In the genomic region with DNA sequence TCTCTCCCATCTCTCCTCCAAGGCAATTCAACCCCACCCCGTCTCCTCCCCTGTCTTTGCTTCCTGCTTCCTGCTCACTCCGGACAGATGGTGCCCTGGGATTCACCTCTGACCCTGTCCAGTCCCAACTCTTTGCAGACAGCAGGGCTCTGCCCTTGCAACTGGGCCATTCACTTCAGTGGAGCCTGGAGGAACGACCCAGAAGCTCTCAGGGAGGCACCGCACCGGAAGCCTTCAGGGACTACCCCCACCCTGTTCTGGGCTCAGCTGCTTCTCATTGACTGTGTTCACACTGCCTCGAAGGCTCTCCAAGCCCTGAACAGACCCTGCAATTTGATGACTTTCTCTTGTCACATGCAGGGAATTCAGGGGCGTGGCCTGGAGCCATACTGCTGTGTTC, we compare ENCODE assay signal across 12 mouse cellular contexts.
DNase-seq lines count a peak whose midpoint lies in the region; ATAC-seq and TF ChIP-seq lines count a peak whose summit lies in the region.
"Had no signal": no experiment of that assay in that cellular context is flagged by ENCODE, and none has a peak within 500 bp of the region (broad histone marks: within the 10 kb centered on the region; RNA-seq: fewer than 3 reads in every experiment).

No protein-coding gene starts in this region.

- H3K9me3 ChIP-seq in forebrain, embryonic 16.5 days (ENCODE audit: control insufficient read depth, low read length) = no peaks in the 10 kb centered on the region
- no peaks in the 10 kb centered on the region for H3K9me3 ChIP-seq in forebrain, embryonic 15.5 days
- H3K9me3 ChIP-seq in ES-E14 (ENCODE audit: control insufficient read depth, insufficient read depth, low read depth, low read length) = no peaks in the 10 kb centered on the region
- H3K9me3 ChIP-seq in embryonic facial prominence, embryonic 11.5 days (replicated peaks; ENCODE audit: control insufficient read depth, low read length) = no peaks in the 10 kb centered on the region
- no peaks in the 10 kb centered on the region for H3K9me3 ChIP-seq in limb, embryonic 10.5 days (replicated peaks)
- no peaks in the 10 kb centered on the region for H3K9me3 ChIP-seq in liver, embryonic 11.5 days (ENCODE audit: control insufficient read depth, low read length)
- H3K9me3 ChIP-seq: hindbrain, embryonic 15.5 days; lung, embryonic 15.5 days had no signal

- no peak overlapping the region for H3K27ac ChIP-seq in forebrain, embryonic 16.5 days (ENCODE audit: low read length)
- H3K27ac ChIP-seq in forebrain, embryonic 15.5 days (replicated peaks) = no peak overlapping the region
- H3K27ac ChIP-seq in ES-E14 (ENCODE audit: insufficient read depth, low read depth, low read length, poor library complexity, severe bottlenecking) = no peak overlapping the region
- H3K27ac ChIP-seq in embryonic facial prominence, embryonic 11.5 days (replicated peaks; ENCODE audit: low read depth, low read length) = no peak overlapping the region
- H3K27ac ChIP-seq in limb, embryonic 10.5 days = no peak overlapping the region
- no peak overlapping the region for H3K27ac ChIP-seq in liver, embryonic 11.5 days (ENCODE audit: low read depth, low read length)
- H3K27ac ChIP-seq: hindbrain, embryonic 15.5 days; lung, embryonic 15.5 days had no signal

- 0 out of 2 replicates have a peak, but pooled peaks have one; percentile 15 for ATAC-seq in forebrain, embryonic 16.5 days
- ATAC-seq in forebrain, embryonic 15.5 days (replicated peaks) = no peak
- no peak for ATAC-seq in embryonic facial prominence, embryonic 11.5 days (replicated peaks; ENCODE audit: insufficient number of reproducible peaks, low FRiP score, low TSS enrichment, low read depth)
- no peak; the same call in 1 of the 2 replicates for ATAC-seq in liver, embryonic 11.5 days (replicated peaks; ENCODE audit: low FRiP score)

- 64% methylated on average over 7 of the region's 7 CpGs for WGBS in forebrain, embryonic 16.5 days
- 53% methylated on average over 7 of the region's 7 CpGs for WGBS in forebrain, embryonic 15.5 days
- 23% methylated on average over 7 of the region's 7 CpGs for WGBS in embryonic facial prominence, embryonic 11.5 days
- WGBS in limb, embryonic 10.5 days = 9% methylated on average over 7 of the region's 7 CpGs
- 28% methylated on average over 7 of the region's 7 CpGs for WGBS in liver, embryonic 11.5 days

- in situ Hi-C loops in ES-E14 (cut with MboI; ENCODE audit: low sequenced_read_pairs in 2 of 2, unreplicated experiment in 2 of 2) = no loop called here

- H3K4me1 ChIP-seq in forebrain, embryonic 16.5 days (replicated peaks; ENCODE audit: control insufficient read depth, insufficient read depth, low read length) = peaks cover 28% of the 10 kb centered on the region
- peaks cover 38% of the 10 kb centered on the region for H3K4me1 ChIP-seq in forebrain, embryonic 15.5 days
- peaks cover 5 to 10% of the 10 kb centered on the region in 2 experiments for H3K4me1 ChIP-seq in ES-E14 (ENCODE audit: control insufficient read depth in 2 of 2, insufficient read depth in 2 of 2, low read length in 2 of 2, poor library complexity in 1 of 2)
- H3K4me1 ChIP-seq in embryonic facial prominence, embryonic 11.5 days (ENCODE audit: control insufficient read depth, insufficient read depth, low read length) = no peaks in the 10 kb centered on the region
- peaks cover 16% of the 10 kb centered on the region for H3K4me1 ChIP-seq in limb, embryonic 10.5 days
- H3K4me1 ChIP-seq in liver, embryonic 11.5 days (replicated peaks; ENCODE audit: control insufficient read depth, insufficient read depth, low read length) = no peaks in the 10 kb centered on the region
- H3K4me1 ChIP-seq: lung, embryonic 15.5 days had no signal

- H3K27me3 ChIP-seq in forebrain, embryonic 16.5 days (replicated peaks; ENCODE audit: control insufficient read depth, insufficient read depth, low read length) = no peaks in the 10 kb centered on the region
- no peaks in the 10 kb centered on the region for H3K27me3 ChIP-seq in forebrain, embryonic 15.5 days
- no peaks in the 10 kb centered on the region for H3K27me3 ChIP-seq in embryonic facial prominence, embryonic 11.5 days (ENCODE audit: control insufficient read depth, insufficient read depth, low read length)
- no peaks in the 10 kb centered on the region for H3K27me3 ChIP-seq in limb, embryonic 10.5 days (ENCODE audit: low read depth, poor library complexity, severe bottlenecking)
- H3K27me3 ChIP-seq in liver, embryonic 11.5 days (replicated peaks; ENCODE audit: control insufficient read depth, insufficient read depth, low read length) = no peaks in the 10 kb centered on the region
- H3K27me3 ChIP-seq: hindbrain, embryonic 15.5 days; lung, embryonic 15.5 days had no signal

- H3K36me3 ChIP-seq in forebrain, embryonic 16.5 days (ENCODE audit: control insufficient read depth, insufficient read depth) = no peaks in the 10 kb centered on the region
- H3K36me3 ChIP-seq in forebrain, embryonic 15.5 days = no peaks in the 10 kb centered on the region
- no peaks in the 10 kb centered on the region for H3K36me3 ChIP-seq in ES-E14 (ENCODE audit: control insufficient read depth, insufficient read depth, low read length, poor library complexity, severe bottlenecking)
- H3K36me3 ChIP-seq in embryonic facial prominence, embryonic 11.5 days (replicated peaks; ENCODE audit: control insufficient read depth, insufficient read depth, low read depth, low read length) = no peaks in the 10 kb centered on the region
- H3K36me3 ChIP-seq in limb, embryonic 10.5 days = no peaks in the 10 kb centered on the region
- no peaks in the 10 kb centered on the region for H3K36me3 ChIP-seq in liver, embryonic 11.5 days (ENCODE audit: control insufficient read depth, insufficient read depth, low read length)
- H3K36me3 ChIP-seq: hindbrain, embryonic 15.5 days; lung, embryonic 15.5 days had no signal

- DNase-seq in ES-E14 (ENCODE audit: low read depth, low spot score) = peak; percentile 34
- peak; percentile 23 for DNase-seq in embryonic facial prominence, embryonic 11.5 days (ENCODE audit: low spot score)
- DNase-seq in limb, embryonic 10.5 days (ENCODE audit: low spot score) = peak; percentile 41
- DNase-seq in thymus, adult 18-20 months = no peak
- no peak for DNase-seq in gastrocnemius, adult 8-10 months (ENCODE audit: low spot score in 2 of 2)
- no peak for DNase-seq in liver, embryonic 11.5 days (ENCODE audit: low spot score)
- DNase-seq: B cell, adult 2 months; cerebellum, adult 11 months had no signal

- no peak overlapping the region for H3K4me2 ChIP-seq in forebrain, embryonic 16.5 days (ENCODE audit: low read length)
- no peak overlapping the region for H3K4me2 ChIP-seq in forebrain, embryonic 15.5 days (replicated peaks)
- H3K4me2 ChIP-seq in embryonic facial prominence, embryonic 11.5 days (ENCODE audit: low read depth, low read length) = no peak overlapping the region
- no peak overlapping the region for H3K4me2 ChIP-seq in liver, embryonic 11.5 days
- H3K4me2 ChIP-seq: hindbrain, embryonic 15.5 days; lung, embryonic 15.5 days had no signal

- H3K4me3 ChIP-seq in forebrain, embryonic 16.5 days (replicated peaks; ENCODE audit: low read length) = no peak overlapping the region
- H3K4me3 ChIP-seq in forebrain, embryonic 15.5 days = no peak overlapping the region
- no peak overlapping the region for H3K4me3 ChIP-seq in ES-E14 (ENCODE audit: insufficient read depth in 1 of 2, low read depth in 1 of 2, low read length in 2 of 2, poor library complexity in 1 of 2, severe bottlenecking in 1 of 2)
- H3K4me3 ChIP-seq in embryonic facial prominence, embryonic 11.5 days (ENCODE audit: low read depth, low read length) = no peak overlapping the region
- H3K4me3 ChIP-seq in limb, embryonic 10.5 days = no peak overlapping the region
- H3K4me3 ChIP-seq in liver, embryonic 11.5 days (ENCODE audit: low read depth, low read length) = no peak overlapping the region
- H3K4me3 ChIP-seq: hindbrain, embryonic 15.5 days; lung, embryonic 15.5 days had no signal

- no peak overlapping the region for H3K9ac ChIP-seq in forebrain, embryonic 16.5 days (replicated peaks; ENCODE audit: low read depth, low read length)
- no peak overlapping the region for H3K9ac ChIP-seq in forebrain, embryonic 15.5 days (replicated peaks)
- no peak overlapping the region for H3K9ac ChIP-seq in ES-E14 (ENCODE audit: insufficient read depth, low read depth, low read length, poor library complexity, severe bottlenecking)
- no peak overlapping the region for H3K9ac ChIP-seq in embryonic facial prominence, embryonic 11.5 days (replicated peaks; ENCODE audit: low read length)
- H3K9ac ChIP-seq in liver, embryonic 11.5 days (ENCODE audit: low read depth, low read length) = no peak overlapping the region
- H3K9ac ChIP-seq: hindbrain, embryonic 15.5 days; lung, embryonic 15.5 days had no signal

TF ChIP-seq in ES-E14, 5 proteins besides CTCF, POLR2A, EP300 and RAD21:
- TF ChIP-seq ZNF384 (IDR thresholded peaks at IDR 0.05; ENCODE audit: low read depth, low read length) = no peak
- TF ChIP-seq CHD2 (IDR thresholded peaks at IDR 0.05; ENCODE audit: low read depth, low read length) = no peak
- no peak for TF ChIP-seq ZC3H11A (IDR thresholded peaks at IDR 0.05; ENCODE audit: borderline replicate concordance, low read depth, low read length)
- TF ChIP-seq HCFC1 (IDR thresholded peaks at IDR 0.05; ENCODE audit: borderline replicate concordance, insufficient read depth, low read length) = no peak
- TF ChIP-seq MAFK (IDR thresholded peaks at IDR 0.05; ENCODE audit: insufficient read depth, low read depth, low read length) = no peak

Comparison
In these comparisons a context has a peak if more than half of its experiments do, and no peak if none do; other contexts are left out.
1. DNase-seq: peak in ES-E14 (single experiment), embryonic facial prominence, embryonic 11.5 days (single experiment) and limb, embryonic 10.5 days (single experiment); none in thymus, adult 18-20 months (0 of 2), gastrocnemius, adult 8-10 months (0 of 2) and liver, embryonic 11.5 days (single experiment).